Mouse (Mus musculus): Measurements from ENCODE around the gene Tex36.
A peak's percentile ranks its signal among the peaks of the same experiment; 100 is the strongest.

The Tex36 gene

DNA sequence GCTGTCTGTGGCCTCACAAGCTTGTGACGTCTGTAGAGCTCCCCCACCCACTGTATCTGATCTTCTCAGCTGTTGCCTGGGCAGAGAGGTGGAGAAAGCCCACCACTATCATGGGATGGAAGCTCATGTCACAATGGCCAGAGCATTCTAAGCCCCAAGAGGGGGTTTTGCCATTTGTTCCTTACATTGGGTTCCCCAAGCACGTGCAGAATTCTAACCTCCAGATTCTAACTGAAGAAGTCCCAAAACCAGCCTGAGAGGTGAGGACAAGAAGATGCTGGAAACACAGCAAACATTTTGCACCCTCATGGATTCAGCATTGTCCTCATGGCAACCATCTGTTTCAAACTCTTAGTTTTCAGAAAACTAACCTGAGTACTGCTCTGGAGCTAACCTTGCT lies at the start of gene Tex36:
Gene Tex36 (minus strand): TSS at position 101 of the 400 bp plus-strand sequence.
- DNase-seq (ENCODE audit: low read depth in 2 of 2, low spot score in 2 of 2): no peak

- DNase-seq (ENCODE audit: low read depth in 2 of 2, low spot score in 2 of 2): no peak
Observed at GRCm38 (mm10) chr7:133645716-133646115, 43.8 kb upstream of the Tex36 start.

- DNase-seq (ENCODE audit: low read depth in 2 of 2, low spot score in 2 of 2): no peak
Observed at GRCm38 (mm10) chr7:133638821-133639220, 36.9 kb upstream of the Tex36 start.

DNA sequence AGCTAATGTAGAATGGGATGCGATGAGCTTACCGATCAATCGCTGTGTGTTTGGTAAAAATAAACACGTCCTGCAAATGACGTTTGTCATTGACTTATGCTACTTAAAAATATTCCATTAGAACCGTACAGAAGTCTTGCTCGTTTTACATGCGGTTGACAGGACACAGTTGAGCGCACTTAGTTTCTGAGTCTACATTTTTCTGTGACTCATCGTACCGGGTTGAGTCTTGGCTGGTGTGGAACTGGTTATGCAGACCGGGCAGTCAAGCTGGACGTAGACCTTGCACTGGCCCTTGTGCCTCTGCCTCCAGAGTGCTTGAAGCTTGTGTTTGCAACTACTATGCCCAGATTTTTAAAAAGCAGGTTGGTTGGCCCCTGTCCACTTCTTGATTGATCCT lies 36.3 kb upstream of the Tex36 start:
- DNase-seq (ENCODE audit: low read depth in 2 of 2, low spot score in 2 of 2): no peak

- DNase-seq (ENCODE audit: low read depth in 2 of 2, low spot score in 2 of 2): peak; percentile 93 to 95
Observed at GRCm38 (mm10) chr7:133637361-133638305, 35.7 kb upstream of the Tex36 start, which contains the start of gene Edrf1. Gene Edrf1, plus strand, starts transcription at chr7:133637543.

DNA sequence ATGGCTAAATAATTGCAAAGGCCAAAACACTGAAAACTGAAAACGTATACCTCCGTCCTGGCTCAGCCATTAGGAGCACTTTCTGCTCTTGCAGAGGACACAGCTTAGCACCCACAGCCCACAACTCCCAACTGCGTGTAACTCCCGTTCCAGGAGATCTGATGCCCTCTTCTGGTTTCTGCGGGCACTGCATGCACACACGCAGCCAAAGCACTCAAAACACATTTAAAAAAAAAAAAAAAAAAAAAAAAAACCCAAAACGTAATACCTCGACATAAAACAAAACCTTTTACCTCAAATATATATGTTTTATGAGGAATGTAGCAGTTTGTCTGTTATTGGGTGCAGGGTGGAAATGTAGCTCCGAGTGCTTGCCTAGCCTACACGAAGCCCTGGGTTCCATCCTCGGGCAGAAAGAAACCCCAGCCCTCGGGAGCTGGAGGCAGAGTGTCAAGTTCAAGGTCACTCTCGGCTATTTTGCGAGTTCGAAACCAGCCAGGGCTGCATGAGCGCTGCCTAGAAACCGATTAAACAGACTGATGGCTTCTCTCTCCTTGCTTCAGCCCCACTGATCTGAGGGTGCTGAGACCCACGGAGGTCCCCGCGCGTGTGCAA lies 34.9 kb upstream of the Tex36 start:
- peak; percentile 79 to 92 for DNase-seq (ENCODE audit: low read depth in 2 of 2, low spot score in 2 of 2)

GRCm38 (mm10) chr7:133634932-133635650 lies 33.1 kb upstream of the Tex36 start:
- no peak for DNase-seq (ENCODE audit: low read depth in 2 of 2, low spot score in 2 of 2)

DNA sequence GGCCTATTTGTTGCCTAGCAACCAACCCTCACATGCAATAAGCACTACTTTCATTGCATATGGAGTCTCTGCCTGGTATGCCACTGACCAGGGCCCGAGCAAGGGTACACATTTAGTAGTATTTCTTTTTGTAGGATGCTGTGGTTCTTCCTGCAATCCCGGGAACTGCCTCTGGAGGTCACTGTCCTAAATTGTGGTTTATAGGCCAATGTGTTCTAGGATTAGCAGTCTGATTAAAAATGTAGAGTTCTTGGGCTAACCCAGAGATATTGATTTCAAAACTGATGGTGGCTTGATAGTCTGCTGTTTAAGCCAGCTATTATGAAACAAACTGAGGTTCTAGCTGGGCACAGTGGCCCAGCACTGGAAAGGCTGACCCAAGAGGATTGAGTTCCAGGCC lies 30.5 kb upstream of the Tex36 start:
- peak in 1 of 2 experiments; percentile 47 for DNase-seq (ENCODE audit: low read depth in 2 of 2, low spot score in 2 of 2)

- DNase-seq (ENCODE audit: low read depth in 2 of 2, low spot score in 2 of 2): no peak
Observed at GRCm38 (mm10) chr7:133630821-133631220, 28.9 kb upstream of the Tex36 start.

- DNase-seq (ENCODE audit: low read depth in 2 of 2, low spot score in 2 of 2): no peak
Observed at GRCm38 (mm10) chr7:133627184-133627936, 25.4 kb upstream of the Tex36 start.

- DNase-seq (ENCODE audit: low read depth in 2 of 2, low spot score in 2 of 2): no peak
Observed at GRCm38 (mm10) chr7:133623226-133623625, 21.3 kb upstream of the Tex36 start.

- no peak for DNase-seq (ENCODE audit: low read depth in 2 of 2, low spot score in 2 of 2)
Observed at GRCm38 (mm10) chr7:133620721-133621120, 18.8 kb upstream of the Tex36 start.

DNA sequence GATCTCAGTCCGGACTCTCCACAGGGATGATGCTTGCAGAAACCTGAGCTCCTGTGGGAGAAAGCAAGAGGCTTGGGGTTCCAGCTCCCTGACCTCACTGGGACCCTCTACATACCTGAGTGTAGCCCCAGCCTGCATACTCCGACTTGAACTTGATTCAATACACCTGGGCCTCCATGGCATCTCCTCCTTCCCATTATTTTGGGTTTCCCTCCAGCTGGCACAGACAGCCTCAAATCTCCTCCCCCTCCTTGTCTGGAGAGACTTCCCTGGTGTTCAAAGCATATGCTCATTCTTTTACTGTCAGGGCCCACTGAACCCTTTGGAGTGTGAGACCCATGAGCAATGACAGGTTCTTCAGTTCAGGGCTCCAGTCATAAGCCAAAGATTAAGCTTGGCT lies 11.0 kb upstream of the Tex36 start:
- DNase-seq (ENCODE audit: low read depth in 2 of 2, low spot score in 2 of 2): no peak

DNA sequence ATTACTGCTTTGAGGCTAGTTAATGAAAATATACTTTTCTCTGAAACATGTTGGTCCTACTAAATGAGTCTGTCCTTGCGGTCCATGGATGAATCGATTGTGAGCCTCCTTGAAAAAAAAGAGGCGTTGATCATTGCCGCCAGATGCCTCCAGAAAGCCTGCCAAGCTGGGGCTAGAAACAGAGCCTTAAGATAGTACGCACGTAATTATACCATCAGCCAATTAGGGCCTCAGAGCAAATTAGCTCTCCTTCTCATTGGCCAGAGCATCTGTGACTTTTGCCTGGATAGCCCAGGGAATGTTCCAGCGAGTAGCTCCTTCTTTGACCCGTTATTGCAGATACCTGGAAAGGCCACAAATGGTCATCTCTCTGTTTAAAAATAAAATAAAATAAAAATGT lies 7.6 kb upstream of the Tex36 start:
- no peak for DNase-seq (ENCODE audit: low read depth in 2 of 2, low spot score in 2 of 2)

- DNase-seq (ENCODE audit: low read depth in 2 of 2, low spot score in 2 of 2): no peak
Observed at GRCm38 (mm10) chr7:133608631-133609340, 6.8 kb upstream of the Tex36 start.

DNA sequence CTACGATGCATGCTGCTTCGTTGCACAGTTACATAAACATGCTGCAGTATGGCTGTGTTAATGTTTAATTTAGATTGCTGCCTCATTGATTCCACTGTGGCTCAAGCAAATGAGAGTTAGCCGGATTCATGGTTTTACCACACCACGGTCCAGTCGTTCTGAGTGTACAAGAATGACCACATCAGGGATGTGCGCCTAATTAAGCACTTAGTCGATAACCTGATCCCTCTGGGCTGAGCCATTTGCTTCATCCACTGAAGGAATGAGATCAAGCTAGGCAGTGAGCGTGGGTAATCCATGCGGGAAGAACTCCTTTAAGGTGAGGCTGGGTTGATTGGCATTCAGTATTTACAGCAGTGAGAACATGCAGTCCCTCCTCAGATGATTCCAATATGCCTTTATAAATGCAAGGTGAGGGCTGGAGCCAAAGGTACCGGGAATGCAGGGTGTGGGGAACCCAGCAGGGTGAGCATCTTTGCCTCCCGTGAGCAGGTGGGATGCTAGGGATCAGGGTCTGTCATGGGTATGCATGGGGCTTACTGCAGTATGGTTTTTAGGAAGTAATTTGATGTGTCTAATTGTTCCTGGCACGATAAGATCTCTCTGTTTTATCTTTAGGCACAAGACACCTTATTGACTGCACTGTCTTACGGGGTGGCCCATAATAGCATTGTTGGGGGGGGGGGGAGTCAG lies 6.1 kb upstream of the Tex36 start:
- no peak for DNase-seq (ENCODE audit: low read depth in 2 of 2, low spot score in 2 of 2)

DNA sequence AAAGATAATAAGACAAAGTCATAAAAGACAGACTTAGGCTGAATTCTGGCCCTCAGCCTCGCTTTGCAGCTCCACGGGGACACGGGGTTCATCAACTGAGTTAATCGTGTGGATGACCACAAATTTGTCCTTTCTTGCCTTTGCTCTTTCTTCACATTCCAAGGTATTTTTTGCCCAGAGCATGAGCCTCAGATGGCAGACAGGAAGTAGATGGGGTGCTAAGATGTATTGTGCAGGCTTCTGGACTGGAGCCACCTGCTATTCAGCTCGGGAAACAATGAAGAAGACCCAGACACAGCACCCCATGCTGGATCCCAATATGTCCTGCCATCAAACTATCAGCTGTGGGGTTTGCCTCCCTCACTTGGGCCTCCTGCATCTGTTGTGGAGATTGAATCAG lies 5.4 kb upstream of the Tex36 start:
- DNase-seq (ENCODE audit: low read depth in 2 of 2, low spot score in 2 of 2): no peak

- DNase-seq (ENCODE audit: low read depth in 2 of 2, low spot score in 2 of 2): no peak
Observed at GRCm38 (mm10) chr7:133604427-133605081, 2.6 kb upstream of the Tex36 start.

- DNase-seq (ENCODE audit: low read depth in 2 of 2, low spot score in 2 of 2): no peak
Observed at GRCm38 (mm10) chr7:133603156-133603555, 1.2 kb upstream of the Tex36 start.

Data from CD8-positive naive resting alpha-beta T cell, adult 2 months (primary cell).